Mouse (Mus musculus) neural tube, embryonic 13.5 days (tissue): Measurements from ENCODE around the gene C1qbp. TPM values are rescaled to one million over a fixed set of nuclear protein-coding genes. Genes with fewer than 3 reads are reported as not detected.

Source experiments
- ATAC-seq: fragments of 200-750 bp; cut with Nextera tagmentation; 2 replicates; pipeline ENCODE4 v1.8.0; 2017; ENCODE audit warnings: low read depth, mild to moderate bottlenecking, moderate TSS enrichment, moderate library complexity
- H3K27ac ChIP-seq: fragments of 300-500 bp; sonication (generic); replicated peaks from 2 replicates; pipeline ENCODE4 v1.5.1; 2015; ENCODE audit warnings: moderate library complexity, mild to moderate bottlenecking, inconsistent platforms
- H3K27me3 ChIP-seq: fragments of 300-500 bp; sonication (generic); 2 replicates; pipeline ENCODE4 v1.6.1; 2015; ENCODE audit warnings: mild to moderate bottlenecking, inconsistent platforms
- H3K36me3 ChIP-seq: fragments of 300-500 bp; sonication (generic); 2 replicates; pipeline ENCODE4 v1.6.1; 2015; ENCODE audit warnings: mild to moderate bottlenecking, inconsistent platforms
- H3K4me1 ChIP-seq: fragments of 300-500 bp; sonication (generic); replicated peaks from 2 replicates; pipeline ENCODE4 v1.6.1; 2015; ENCODE audit warnings: inconsistent platforms
- H3K4me2 ChIP-seq: fragments of 300-500 bp; sonication (generic); 2 replicates; pipeline ENCODE4 v1.6.1; 2015; ENCODE audit warnings: inconsistent platforms, mild to moderate bottlenecking, moderate library complexity
- H3K4me3 ChIP-seq: fragments of 300-500 bp; sonication (generic); 2 replicates; pipeline ENCODE4 v1.5.1; 2015; ENCODE audit warnings: mild to moderate bottlenecking, inconsistent platforms
- H3K9ac ChIP-seq: fragments of 300-500 bp; sonication (generic); 2 replicates; pipeline ENCODE4 v1.6.1; 2015; ENCODE audit warnings: moderate library complexity, mild to moderate bottlenecking, inconsistent platforms
- H3K9me3 ChIP-seq: fragments of 300-500 bp; sonication (generic); 2 replicates; pipeline ENCODE4 v1.6.1; 2016; ENCODE audit warnings: inconsistent platforms
- WGBS: fragments of 180-500 bp; shearing (Covaris S2); methylation state at CpG from one replicate; pipeline ENCODE4 v1.1.7; 2015; 5-methylcytosine and 5-hydroxymethylcytosine counted together
- polyA plus RNA-seq: library from polyadenylated mRNA; unstranded; fragments of >200 nt; fragmentation: Nextera tagmentation; extraction: Ambion mirVana; gene quantifications from 2 replicates; pipeline ENCODE4 v1.2.1, GENCODE M21; 2015

The C1qbp gene
- polyA plus RNA-seq, 1 experiment from 2014 or later, result 188 TPM

- H3K4me3 ChIP-seq, result no peak overlapping the region
- no peak overlapping the region for H3K27ac ChIP-seq
- H3K9ac ChIP-seq, result no peak overlapping the region
- H3K4me1 ChIP-seq, result no peaks in the 10 kb centered on the region
- WGBS, result 73% methylated on average over 5 of the region's 5 CpGs
- H3K9me3 ChIP-seq, result no peaks in the 10 kb centered on the region
- H3K36me3 ChIP-seq, result peaks cover 67% of the 10 kb centered on the region
- no peak for ATAC-seq
- H3K4me2 ChIP-seq, result no peak overlapping the region
- no peaks in the 10 kb centered on the region for H3K27me3 ChIP-seq
Observed at GRCm38 (mm10) chr11:70931461-70931860, 51.4 kb downstream of the C1qbp start.

Other genes with a start within 250 kb of the C1qbp start
- 14.7 and 15.6 TPM in 2 replicates for gene Zfp3, start 218.8 kb downstream of the C1qbp start, polyA plus RNA-seq
- gene Scimp, start 170.4 kb downstream of the C1qbp start, polyA plus RNA-seq, result not detected in 2 replicates
- gene Rabep1, start 138.2 kb downstream of the C1qbp start, polyA plus RNA-seq, result 80.3 and 86.9 TPM in 2 replicates
- 124 and 138 TPM in 2 replicates for gene Nup88, start 13.1 kb downstream of the C1qbp start, polyA plus RNA-seq
- gene Rpain, start 12.8 kb downstream of the C1qbp start, polyA plus RNA-seq, result 73.3 and 80.2 TPM in 2 replicates
- gene Dhx33, start 21.4 kb upstream of the C1qbp start, polyA plus RNA-seq, result 14.0 and 15.2 TPM in 2 replicates
- gene Mis12, start 36.6 kb upstream of the C1qbp start, polyA plus RNA-seq, result 34.0 and 34.8 TPM in 2 replicates
- 35.8 and 37.8 TPM in 2 replicates for gene Derl2, start 36.8 kb upstream of the C1qbp start, polyA plus RNA-seq
- 544 and 566 TPM in 2 replicates for gene 6330403K07Rik, start 50.5 kb upstream of the C1qbp start, polyA plus RNA-seq
- 0.04 and 0.07 TPM in 2 replicates for gene Nlrp1a, start 161.7 kb upstream of the C1qbp start, polyA plus RNA-seq
- 0.14 TPM in 1 of 2 replicates, not detected in the other for gene Nlrp1b, start 247.7 kb upstream of the C1qbp start, polyA plus RNA-seq